Mouse (Mus musculus): ENCODE results near the gene Yod1.

DNA sequence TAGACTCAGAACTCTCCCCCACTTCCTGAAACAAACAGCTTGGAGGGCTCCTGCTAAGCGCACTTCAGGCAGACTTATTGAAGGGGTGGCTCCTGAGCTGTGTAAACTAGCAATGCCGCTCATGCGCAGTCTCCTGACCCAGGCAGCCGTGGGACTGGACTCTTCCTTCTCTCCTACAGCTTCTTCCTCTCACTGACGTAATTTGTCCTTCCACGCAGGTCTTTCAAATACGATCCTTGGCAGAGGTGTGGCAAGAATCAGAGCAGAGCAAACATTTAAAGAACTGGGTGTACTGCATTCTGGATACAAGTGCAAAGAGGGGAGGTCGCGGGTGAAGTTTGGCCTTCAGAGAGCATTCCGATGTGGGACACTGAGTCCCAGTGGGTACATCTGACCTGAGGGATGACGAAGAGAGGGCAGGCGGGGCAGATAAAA, 46.9 kb downstream of the Yod1 start:
- no peak for TF ChIP-seq CTCF (conservative IDR thresholded peaks at IDR 0.05; ENCODE audit: low read length)
- no peak for TF ChIP-seq POU5F1 (IDR thresholded peaks at IDR 0.05; ENCODE audit: borderline replicate concordance, low read length)
